Mouse (Mus musculus) layer of hippocampus, postnatal 36 days (tissue): Measurements from ENCODE around the gene Dnah6. TPM values are rescaled to one million over a fixed set of nuclear protein-coding genes. Genes with fewer than 3 reads are reported as not detected.

ENCODE experiments used
- DNase-seq, 2 experiments: peaks; one replicate each; pipeline ENCODE4 v3.0.0; 2022
- total RNA-seq, 2 experiments: library from RNA; stranded (reverse); gene quantifications; 2 replicates each; pipeline ENCODE4 v1.2.3; 2021

Gene Dnah6
- total RNA-seq, 2 experiments from 2014 or later = 0.42 to 0.68 TPM

DNA sequence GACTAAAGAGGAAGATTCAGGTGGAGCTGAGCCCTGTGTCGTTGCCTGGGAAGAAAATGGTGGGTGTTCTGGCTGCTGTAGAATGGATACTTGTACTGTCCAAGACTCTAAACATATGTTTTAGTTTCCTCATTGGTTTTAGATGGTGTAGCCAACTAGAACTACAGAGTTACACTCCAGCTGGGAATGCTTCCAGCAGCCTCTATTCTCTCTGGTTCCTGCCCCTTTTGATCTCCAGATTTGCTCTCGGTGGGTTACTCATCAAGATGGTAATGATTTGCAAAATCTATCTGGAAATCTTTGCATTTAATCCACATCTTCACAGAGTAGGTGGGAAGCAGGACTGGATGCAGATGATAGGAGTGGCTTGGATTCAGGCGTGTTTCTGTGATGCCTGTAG is 80.6 kb downstream of the Dnah6 start:
- no peak for DNase-seq

DNA sequence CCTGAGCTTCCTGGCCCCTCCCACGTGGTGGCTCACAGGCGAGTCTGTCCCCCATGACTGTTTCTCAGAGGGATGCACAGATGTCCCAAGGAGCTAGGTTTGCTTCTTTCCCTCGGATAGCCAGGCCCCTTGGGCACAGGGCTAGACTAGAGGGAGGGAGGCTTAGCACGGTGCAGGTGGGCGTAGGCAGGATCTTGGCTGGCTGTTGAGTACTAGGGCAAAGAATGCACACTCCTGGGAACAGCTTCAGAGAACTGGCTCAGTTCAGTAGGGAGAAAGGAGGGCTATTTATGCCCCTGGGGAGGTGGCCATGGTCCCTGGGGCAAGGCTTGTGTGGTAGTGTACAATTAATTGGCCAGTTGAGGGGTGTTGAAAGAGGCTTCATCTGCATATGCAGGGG is 88.7 kb downstream of the Dnah6 start:
- no peak for DNase-seq

DNA sequence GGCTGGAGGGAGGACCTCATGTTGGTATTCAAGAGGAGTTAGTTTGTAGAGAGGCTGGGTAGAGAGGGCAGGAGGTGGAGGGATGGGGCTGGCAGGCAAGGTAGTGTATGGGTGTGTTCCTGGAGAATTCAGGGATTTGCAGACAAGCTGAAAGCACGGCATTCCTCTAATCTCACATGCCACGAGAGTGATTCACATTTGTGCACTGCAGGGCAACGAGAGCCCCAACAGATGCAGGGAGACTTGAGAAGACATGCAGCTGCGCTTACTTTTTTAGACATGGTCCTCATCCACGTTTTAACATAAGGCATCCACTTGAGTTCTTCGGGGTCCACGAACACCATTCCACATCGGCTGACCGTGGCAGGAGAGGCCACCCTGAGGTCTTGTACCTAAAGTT is 93.9 kb downstream of the Dnah6 start:
- no peak for DNase-seq

DNA sequence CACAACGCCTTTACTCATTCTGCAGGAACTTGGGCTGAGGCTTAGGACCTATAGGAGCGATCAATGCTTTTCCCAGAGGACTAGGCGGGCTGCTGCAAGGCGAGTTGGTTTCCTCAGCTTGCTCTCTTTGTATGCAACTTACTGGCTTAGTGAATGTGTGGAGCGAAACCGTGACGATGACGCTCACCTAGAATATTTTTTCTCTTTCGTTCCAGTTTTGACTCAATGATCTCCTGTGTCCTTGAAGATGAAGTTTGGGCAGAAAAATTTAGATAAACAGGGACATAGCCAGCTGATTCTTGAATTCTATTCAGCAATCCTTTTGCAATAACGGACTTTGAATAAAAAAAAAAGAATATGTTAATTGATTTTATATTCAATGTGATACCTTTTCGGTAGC is 101.1 kb downstream of the Dnah6 start:
- no peak for DNase-seq

DNA sequence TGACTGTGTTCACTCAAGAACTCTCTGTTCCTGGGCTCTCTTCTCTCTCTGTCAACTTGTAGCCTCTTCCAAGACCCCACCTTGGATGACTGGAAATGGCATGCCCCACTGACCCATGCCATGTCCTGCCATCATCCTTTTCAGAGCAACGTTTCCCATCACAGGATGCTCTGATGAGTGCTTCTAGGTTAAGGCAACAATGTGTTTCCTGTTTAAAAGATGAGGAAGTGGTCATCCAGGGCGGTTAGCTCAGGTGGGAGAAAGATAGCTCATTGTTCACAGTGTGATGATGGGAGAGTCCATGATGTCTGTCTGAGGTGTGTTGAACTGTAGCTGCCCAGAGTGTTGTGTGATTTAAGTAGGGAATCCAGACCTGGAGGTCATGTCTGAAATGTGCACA is 107.6 kb downstream of the Dnah6 start:
- DNase-seq = no peak

DNA sequence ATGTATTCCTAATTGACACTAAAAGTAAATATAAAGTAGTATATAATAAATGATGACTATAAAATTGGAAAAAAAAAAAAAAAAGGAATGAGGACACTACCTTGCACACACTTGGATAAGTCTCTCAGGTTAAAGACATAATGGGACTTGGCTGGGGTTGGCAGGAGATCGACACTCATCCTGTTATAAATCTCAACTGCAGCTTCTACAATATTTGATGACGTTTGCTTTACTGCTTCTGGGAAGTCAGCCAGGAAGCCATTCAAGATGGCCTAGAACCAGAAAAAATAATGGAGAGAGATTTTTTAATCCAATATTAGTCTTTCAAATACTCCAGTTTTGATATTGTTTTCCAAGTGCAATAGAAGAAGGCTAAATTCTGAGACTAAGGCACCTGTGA is 108.1 kb downstream of the Dnah6 start:
- DNase-seq = no peak

DNA sequence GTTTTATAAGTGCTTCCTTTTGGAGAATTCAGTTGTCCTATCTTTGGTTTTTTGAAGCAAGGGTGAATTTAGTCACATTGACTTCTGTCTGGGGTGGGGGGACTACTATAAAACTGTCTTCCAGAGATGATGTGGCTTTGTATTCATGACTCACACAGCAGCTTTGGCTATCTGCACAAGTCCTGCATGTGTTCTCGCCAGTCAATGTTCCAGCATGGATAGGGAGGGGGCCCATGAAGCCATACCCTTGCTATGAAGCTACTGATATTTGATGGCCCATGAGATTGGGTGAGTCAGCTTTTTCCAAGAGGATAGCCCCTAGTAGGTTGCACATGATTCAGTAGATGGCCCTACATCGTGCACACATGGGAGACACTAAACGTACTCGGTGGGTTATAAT is 128.3 kb downstream of the Dnah6 start:
- DNase-seq = no peak

DNA sequence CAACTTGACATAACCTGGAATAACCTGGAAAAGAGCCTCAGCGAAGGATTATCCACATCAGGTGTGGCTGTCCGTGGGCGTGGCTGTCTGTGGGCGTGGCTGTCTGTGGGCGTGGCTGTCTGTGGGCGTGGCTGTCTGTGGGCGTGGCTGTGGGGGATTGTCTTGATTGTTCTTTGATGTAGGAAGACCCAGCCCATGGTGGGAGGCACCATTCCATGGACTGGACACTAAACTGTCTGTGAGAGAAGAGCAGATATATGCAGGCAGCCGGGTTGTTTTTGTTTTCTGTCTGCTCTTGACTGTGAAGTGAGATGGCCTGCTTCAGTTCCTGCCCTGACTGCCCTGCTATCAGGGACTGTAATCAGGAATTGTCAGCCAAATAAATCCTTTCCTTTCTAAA is 130.6 kb downstream of the Dnah6 start:
- DNase-seq = no peak

DNA sequence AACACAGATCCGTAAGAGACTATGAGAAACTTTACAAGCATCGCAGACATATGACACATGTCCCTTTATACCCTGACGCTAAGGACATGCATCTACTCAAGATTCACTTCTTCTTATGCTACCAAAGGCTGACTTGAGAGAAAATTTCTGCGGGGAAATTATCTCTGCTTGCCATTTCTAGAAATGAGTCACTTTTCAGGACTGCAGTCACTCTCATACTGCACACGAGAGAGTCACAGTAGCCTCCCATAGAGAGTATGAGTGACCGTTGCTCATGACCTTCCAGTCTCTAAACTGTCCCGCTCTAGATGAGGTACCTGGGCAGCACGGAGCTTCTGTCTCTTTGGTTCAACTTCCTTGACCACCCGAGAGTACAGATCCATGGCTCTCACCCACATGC is 138.9 kb downstream of the Dnah6 start:
- DNase-seq = no peak

DNA sequence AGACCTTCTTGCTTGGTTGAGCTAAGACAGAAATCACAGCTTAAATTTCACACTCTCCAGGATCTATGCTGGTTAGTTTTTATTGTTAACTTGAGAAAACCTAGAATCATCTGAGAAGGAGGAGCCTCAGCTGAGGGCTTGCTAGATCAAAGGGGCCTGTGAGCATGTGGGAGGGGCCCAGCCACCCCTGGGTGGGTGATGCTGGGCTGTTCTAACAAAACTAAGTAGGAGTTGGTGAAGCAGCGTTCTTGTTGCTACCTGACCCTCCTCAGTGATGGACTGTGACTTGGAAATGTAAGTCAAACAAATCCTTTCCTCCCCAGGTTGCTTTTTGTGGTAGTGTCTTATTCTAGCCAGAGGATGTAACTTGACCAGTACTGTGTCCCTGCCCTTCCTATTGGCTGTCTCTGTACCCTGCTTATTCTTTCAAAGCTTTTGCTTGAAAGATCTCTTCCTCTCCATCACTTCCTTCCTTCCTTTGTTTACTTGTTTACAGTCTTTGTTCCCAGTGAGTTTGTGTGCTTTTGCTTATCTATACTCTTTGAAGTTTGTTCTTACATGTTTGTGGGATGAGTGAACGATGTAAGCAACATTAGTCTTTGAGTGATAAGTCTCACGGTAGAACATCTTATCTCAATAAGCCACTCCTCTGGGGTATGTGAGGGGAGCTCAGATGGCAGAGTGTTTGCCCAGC is 149.2 kb downstream of the Dnah6 start:
- DNase-seq = no peak

DNA sequence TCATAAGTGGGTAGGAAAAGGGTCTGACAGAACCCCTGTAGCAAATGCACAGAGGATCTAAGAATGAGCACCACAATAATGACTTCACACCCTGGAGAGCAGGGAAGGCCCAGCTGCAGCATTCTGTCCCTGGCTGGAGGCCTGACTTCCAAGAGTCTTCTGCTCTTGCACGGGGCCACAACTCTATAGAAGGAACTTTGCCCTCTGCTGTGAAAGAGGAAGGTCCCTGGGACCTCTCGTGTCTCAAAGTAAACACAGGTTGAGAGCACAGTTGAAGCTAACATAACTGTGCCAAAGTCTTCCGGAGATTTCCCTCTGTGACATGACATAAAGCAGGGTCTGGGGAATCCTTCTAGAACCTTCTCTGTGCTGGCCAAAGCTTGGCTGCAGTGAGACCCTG is 150.2 kb downstream of the Dnah6 start:
- no peak for DNase-seq

DNA sequence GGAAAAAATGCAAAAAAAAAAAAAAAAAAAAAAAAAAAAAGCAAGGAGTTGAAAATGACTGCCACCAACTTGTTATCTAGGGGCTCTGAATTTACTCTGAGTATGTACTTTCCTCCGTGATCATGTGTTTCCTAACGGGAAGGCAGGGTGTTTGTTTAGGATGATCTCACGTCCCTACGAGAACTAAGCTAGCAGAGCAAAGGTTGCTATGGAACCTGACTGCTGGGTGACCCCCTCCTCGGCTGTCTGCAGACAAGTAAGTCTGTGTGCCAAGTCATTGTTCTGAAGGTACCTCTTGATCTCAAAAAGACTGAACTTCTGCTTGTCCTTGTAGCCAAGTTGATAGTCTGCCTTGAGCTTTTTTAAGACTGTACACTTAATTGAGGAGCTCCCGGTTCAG is 150.8 kb downstream of the Dnah6 start:
- no peak for DNase-seq

DNA sequence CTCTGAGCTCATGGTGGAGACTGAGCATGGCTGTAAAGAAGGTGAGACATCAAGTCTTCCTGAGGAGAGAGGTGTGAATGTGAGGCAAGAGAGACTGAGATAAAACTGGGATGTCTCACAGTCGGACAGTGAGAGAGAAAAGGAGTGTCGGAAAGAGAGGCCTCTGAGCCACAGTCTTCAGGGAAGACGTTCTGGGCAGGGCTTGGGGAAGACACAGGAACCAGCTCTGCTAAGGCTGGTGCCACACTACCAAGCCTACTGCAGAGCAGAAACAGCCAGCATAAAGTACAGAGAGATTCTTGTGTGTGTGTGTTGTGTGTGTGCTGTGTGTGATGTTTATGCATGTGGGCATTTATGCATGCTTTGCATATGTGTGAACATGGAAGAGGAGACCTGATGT is 156.9 kb downstream of the Dnah6 start:
- DNase-seq = no peak

DNA sequence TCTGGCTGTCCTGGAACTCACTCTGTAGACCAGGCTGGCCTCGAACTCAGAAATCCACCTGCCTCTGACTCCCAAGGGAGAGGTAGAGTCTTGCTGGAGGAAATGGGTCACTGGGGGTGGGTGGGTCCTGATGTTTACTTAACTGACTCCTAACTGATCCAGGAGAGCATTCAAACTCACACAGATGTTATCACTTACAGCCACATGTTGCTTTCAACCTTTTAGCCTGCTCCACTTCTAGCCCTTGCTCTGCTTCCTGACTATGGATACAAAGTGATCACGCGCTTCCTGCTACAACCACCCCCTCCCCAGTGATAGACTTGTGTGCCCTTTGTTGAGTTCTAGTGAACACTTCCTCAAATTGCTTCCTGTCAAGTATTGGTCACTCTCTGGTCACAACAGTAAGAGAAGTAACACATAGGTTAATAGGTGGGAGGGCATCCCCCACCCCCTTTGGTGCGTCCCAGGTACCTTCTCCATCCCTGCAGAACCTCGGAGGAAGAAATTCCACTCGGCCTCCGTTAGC is 161.8 kb downstream of the Dnah6 start:
- DNase-seq = no peak

DNA sequence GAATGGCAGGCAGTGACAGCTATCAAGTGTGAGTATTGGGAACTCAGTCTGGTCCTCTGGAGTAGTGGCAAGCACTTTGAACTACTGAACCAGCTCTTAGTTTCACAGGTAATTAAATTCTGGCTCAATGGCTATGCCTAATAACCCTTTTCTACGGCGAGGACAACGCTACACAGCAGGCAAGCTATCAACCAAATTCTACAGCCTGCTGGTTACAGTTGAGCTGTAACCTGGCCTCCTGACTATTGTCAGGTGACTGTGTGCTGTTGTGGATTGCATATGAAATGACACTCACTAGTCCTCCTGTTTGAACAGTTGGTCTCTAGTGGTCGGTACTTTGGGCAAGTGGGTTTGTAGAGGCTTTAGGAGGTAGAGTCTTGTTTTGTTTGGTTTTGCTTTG is 162.3 kb downstream of the Dnah6 start:
- DNase-seq = no peak

DNA sequence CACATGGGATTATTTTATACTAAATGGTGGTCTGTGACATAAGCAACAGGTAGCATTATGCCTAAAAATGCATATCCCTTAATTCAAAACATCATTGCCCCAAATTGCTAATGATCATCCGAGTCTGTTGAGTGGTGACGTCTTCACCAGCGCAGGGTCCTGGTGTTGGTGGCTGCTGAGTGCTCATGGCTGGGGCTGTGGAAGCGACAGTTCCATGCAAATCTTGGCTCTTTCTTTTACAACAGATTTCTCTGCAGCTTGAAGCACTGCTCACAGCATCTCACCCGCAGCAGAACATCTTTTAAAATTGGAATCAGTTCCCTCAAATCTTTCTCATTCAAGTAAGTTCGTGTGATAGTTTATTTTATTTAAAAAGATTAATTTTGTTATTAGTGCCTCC is 166.1 kb downstream of the Dnah6 start:
- no peak for DNase-seq

DNA sequence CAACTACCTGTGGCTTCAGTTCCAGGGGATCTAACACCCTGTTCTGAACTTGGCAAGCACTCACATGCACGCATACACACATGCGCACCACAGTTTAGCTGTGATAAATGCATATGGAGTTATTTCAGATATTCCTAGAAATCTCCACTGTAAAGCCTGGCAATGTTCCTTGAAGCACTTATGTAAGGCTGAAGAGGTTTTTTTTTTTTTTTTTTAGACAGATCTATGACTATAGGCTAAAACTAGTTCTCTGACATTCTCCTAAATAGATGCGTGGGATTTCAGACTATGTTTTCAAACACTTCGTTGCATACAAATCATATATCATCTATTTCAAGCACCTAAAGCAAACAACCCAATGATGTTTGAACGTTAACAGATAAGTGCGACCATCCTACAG is 166.6 kb downstream of the Dnah6 start:
- DNase-seq = no peak

DNA sequence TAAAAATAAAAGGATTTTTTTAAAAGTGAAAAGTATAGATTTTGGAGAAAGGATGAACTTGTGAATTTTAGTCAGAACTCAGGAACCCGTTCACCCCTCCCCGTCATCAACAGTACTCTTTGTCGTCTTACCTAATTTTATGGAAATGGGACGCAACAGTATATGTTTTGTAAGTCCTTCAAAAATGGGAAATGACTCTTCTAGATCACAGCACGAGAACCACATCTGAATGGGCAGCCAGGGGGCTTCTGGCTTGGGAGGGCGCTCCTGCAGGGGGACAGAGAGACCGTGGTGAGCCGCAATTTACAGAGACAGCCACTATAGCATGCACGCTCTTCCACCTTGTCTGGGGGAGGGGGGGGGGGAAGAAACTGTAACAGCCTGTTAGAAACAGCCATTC is 167.9 kb downstream of the Dnah6 start:
- no peak for DNase-seq

DNA sequence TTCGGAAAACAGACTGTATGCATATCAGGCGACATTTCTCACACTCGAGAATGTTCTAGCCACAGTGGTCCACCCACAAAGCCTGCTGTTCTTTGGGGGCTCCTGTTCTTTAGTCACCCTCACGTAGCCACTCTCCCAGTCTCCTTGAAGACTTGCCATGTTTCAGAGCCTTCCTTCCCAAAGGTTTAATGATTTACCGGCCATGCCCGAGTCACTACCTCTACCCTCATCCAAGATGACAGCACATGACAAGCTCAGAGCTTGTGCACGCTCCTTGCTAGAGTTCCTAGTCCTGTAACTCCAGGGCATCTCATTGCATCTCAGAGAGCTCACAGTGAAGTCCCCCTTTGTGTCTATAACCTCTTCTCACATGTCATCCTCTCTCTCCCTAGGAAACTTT is 174.2 kb downstream of the Dnah6 start:
- DNase-seq = no peak

DNA sequence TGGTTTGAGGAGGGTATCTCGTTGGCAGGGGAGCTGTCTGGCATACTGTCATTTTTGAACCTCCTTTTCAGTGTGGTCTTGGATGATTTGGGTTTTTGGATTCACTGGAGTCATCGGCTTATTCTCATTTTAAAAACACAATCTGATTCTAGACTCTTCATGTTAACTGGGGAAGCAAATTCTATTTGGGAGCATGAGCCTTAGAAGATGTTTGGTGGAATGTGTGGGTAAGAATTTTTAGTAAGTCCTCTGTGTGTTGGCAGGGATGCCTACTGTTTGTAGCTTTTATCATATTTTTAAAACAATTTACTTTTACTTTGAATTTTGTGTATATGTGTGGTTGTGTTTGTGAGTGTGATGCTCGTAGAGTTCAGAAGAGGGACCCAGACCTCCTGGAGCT is 175.5 kb downstream of the Dnah6 start:
- no peak for DNase-seq

DNA sequence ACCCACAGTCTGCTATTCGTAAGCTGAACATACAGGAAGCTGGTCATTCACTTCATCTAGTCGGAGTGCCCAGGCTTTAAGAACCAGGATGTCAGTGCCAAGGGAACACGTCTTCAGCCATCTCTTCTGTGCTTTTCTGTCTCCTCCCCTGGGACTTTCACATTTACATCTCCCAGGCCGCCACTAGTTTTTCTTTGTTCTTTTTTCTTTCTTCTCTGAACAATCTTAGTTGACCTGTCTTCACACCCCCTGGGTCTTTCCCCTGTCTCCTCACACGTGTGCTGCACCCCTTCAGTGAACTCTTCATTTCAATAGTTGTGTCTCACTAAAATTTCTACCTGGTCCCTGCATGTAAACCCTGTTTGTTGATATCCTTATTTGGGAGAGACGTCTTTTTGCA is 179.2 kb downstream of the Dnah6 start:
- DNase-seq = no peak

DNA sequence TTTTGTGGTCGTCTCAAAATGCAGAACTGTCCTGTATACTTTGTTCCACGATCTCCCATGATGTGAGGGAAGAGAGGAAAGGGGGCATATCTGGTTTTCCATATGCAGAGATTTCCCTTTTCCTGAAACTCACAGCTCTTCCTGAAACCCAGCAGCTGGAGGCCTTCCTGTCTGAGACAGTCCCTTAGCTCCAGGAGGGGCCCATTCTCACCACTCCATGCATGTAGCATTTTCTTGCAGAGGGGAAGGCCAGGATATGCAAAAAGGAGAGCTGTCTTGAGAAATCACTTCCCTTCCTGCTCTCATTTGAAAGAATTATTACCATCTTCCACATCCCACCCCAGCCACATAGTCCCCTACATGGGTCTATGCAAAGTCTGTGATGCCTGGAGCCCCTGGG is 183.2 kb downstream of the Dnah6 start:
- no peak for DNase-seq

DNA sequence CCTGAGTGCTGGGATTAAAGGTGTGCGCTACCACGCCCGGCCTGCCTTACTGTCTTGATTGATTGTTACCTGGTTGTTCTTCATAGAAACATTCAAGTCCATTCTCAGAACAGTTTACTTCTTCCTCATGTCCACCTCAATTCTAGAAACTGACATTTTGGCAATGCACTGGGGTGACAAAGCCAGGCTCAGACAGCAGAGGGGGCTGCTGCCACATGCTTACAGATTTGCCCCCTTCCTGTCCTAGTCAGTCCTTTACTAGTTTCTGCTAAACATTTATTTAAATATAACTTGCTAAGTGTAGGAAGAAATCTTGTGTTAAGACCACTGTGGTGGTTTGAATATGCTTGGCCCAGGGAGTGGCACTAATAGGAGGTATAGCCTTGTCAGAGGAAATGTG is 192.6 kb downstream of the Dnah6 start:
- DNase-seq = no peak

DNA sequence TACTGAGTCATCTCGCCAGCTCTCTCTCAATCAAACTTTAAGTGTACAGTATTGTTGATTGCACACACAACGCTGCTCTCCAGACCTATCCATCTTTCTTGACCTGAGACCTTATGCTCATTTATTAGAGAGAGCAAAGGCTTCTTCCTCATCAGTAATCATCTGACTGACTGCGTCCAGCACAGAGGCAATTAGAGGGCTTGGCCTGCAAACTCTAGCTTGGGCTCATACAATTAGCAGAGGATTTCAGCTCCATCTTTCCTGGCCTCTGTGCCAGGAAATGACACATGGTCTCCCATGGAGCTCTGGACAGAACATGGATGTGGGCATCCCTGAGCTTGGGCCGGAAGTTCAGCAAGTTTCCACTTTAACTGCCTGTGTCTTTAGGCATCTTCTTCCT is 193.6 kb downstream of the Dnah6 start:
- DNase-seq = no peak

DNA sequence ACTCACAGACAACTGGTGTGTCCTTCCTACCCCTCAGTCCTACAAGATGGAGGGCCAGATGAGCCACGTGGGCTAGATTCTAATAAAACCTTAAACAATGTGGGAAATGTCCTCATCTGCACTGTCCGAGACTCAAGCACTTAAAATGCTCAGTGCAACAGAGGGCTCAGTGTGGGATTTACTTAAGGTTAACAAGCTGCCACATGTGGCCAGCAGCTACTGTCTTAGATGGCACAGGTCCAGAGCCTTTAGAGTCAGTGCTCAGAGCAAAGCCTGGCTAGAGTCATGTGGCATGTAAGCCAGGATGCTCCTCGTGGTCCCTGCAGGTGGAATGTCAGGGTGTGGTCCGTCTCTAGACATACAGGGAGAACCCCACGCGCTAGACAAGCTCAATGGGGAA is 194.6 kb downstream of the Dnah6 start:
- no peak for DNase-seq
